Mouse (Mus musculus): ENCODE measurements around the gene Fam170b. TPM values are rescaled to one million over a fixed set of nuclear protein-coding genes. Genes with fewer than 3 reads are reported as not detected.

Fam170b gene
- polyA plus RNA-seq, 1 experiment from 2014 or later, result not detected

DNA sequence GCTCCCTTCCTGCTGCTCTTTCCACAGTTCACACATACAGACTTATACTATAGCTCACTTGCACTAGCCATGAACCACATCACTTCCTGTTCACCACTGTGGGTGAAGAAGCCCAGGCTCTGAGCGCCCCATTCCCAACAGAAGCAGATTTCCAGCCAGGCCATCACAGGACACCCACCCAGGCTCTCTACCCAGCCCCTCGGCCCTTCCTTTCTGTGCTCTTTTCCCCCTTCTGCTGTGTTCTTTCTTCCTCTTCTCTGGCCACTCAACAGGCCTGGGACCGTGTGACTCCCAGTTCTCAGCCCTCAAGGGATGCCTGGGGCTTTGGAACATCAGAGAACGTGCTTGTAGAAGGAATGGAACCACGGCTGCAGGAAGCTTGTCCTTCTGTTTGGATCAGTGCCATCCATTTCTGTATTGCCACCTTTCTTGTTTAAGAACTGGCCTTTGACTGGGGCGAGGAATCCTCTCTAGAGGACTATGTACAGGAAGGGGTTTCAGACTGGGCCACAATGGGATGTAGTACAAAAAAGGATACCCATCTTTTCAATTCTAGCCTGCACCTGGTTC, 25.3 kb downstream of the Fam170b start:
- Histone ChIP-seq H3K27me3 (replicated peaks; ENCODE audit: control insufficient read depth, insufficient read depth, low read length) (peaks cover 4% of the 10 kb centered on the region; the same call in 1 of the 2 replicates), H3K4me2 (replicated peaks; ENCODE audit: low read depth) (no peak overlapping the region), H3K27ac (ENCODE audit: low read depth, low read length) (no peak overlapping the region), H3K9ac (ENCODE audit: low read depth, low read length) (no peak overlapping the region), H3K4me3 (ENCODE audit: low read depth, low read length) (no peak overlapping the region), H3K4me1 (replicated peaks; ENCODE audit: control insufficient read depth, insufficient read depth, low read length) (no peaks in the 10 kb centered on the region), H3K9me3 (ENCODE audit: control insufficient read depth) (no peaks in the 10 kb centered on the region), H3K36me3 (ENCODE audit: control insufficient read depth, insufficient read depth) (no peaks in the 10 kb centered on the region)
- no peak for TF ChIP-seq CTCF (IDR thresholded peaks at IDR 0.05; ENCODE audit: low read depth)
- 66% methylated on average over 6 of the region's 6 CpGs for WGBS
- ATAC-seq, result no peak

- Histone ChIP-seq H3K36me3 (ENCODE audit: control insufficient read depth, insufficient read depth) (no peaks in the 10 kb centered on the region), H3K4me1 (replicated peaks; ENCODE audit: control insufficient read depth, insufficient read depth, low read length) (no peaks in the 10 kb centered on the region), H3K27ac (ENCODE audit: low read depth, low read length) (no peak overlapping the region), H3K4me2 (replicated peaks; ENCODE audit: low read depth) (no peak overlapping the region), H3K9me3 (ENCODE audit: control insufficient read depth) (no peaks in the 10 kb centered on the region), H3K4me3 (ENCODE audit: low read depth, low read length) (no peak overlapping the region), H3K27me3 (replicated peaks; ENCODE audit: control insufficient read depth, insufficient read depth, low read length) (peaks cover 4% of the 10 kb centered on the region; the same call in 1 of the 2 replicates), H3K9ac (ENCODE audit: low read depth, low read length) (no peak overlapping the region)
- no peak for TF ChIP-seq CTCF (IDR thresholded peaks at IDR 0.05; ENCODE audit: low read depth)
- WGBS, result 60% methylated on average over 11 of the region's 11 CpGs
- ATAC-seq, result no peak
These were observed 26.2 kb downstream of the Fam170b start for GRCm38 (mm10) chr14:32859831-32860569.

DNA sequence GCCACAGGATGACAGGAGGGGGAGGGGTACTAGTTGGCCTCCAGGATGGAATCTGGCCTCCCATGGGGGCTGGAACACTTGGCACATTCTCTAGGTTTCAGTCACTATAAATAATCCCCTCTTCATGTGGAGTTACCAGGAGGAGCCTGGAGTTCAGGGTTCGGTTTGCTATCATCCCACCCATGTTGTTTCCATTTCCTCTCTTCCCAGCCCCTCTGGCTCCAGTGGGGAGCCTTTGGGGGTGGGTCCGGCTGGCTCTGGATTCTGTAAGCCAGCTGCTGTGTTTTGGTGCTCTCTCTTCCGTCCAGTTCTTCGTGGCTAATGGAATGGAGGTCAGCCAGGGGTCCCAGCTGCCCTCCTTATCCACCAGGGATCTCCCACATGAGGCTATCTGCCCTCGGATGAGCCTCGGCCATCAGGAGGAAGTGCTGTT, 27.4 kb downstream of the Fam170b start:
- H3K9ac ChIP-seq (ENCODE audit: low read depth, low read length), result no peak overlapping the region
- WGBS, result 47% methylated on average over 6 of the region's 6 CpGs
- H3K4me3 ChIP-seq (ENCODE audit: low read depth, low read length), result no peak overlapping the region
- H3K9me3 ChIP-seq (ENCODE audit: control insufficient read depth), result no peaks in the 10 kb centered on the region
- peak; percentile 23; the same call in 1 of the 2 replicates for ATAC-seq
- H3K4me2 ChIP-seq (replicated peaks; ENCODE audit: low read depth), result no peak overlapping the region
- TF ChIP-seq CTCF (IDR thresholded peaks at IDR 0.05; ENCODE audit: low read depth), result no peak
- no peaks in the 10 kb centered on the region for H3K36me3 ChIP-seq (ENCODE audit: control insufficient read depth, insufficient read depth)
- peaks cover 4% of the 10 kb centered on the region; the same call in 1 of the 2 replicates for H3K27me3 ChIP-seq (replicated peaks; ENCODE audit: control insufficient read depth, insufficient read depth, low read length)
- H3K27ac ChIP-seq (ENCODE audit: low read depth, low read length), result no peak overlapping the region
- H3K4me1 ChIP-seq (replicated peaks; ENCODE audit: control insufficient read depth, insufficient read depth, low read length), result no peaks in the 10 kb centered on the region

DNA sequence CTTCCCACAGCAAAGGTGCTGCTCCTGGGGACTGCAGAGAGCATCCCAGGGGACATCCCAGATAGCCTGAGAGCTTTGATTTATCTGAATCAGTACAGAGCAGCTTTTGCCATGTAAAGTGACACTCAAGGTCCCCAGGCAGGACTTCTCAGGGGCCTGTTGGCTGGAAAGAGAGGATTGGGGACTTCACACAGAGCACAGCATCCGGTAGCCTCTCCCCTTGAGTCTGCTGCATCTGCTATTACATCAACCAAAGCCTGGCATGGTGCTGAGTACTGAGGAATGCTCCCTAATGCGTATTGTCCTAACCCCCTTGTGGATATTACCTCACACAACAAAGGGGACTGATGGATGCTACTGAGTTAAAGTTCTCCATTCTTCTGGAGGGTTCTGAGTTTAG, 27.9 kb downstream of the Fam170b start:
- H3K27me3 ChIP-seq (replicated peaks; ENCODE audit: control insufficient read depth, insufficient read depth, low read length), result peaks cover 2% of the 10 kb centered on the region; the same call in 1 of the 2 replicates
- H3K27ac ChIP-seq (ENCODE audit: low read depth, low read length), result no peak overlapping the region

DNA sequence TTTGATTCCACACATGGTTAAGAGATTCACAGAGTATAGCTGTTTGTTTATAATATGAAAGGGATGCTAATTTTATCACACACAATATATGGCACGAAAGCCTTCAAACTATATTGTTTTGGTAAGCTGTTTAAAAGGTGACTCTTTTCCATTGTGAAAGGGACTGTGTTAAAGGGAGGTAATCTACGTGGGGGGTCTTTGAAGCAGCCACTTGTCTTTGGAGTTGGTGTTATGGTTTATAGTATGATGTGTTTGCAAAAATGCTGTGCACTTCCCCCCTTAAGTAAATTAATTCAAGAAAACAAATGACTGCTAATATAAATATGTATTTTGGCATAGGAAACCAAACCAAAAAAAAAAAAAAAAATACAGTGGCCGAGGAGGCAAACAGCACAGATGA, 31.6 kb downstream of the Fam170b start:
- no peak overlapping the region for H3K4me3 ChIP-seq (ENCODE audit: low read depth, low read length)
- TF ChIP-seq CTCF (IDR thresholded peaks at IDR 0.05; ENCODE audit: low read depth), result no peak
- no peaks in the 10 kb centered on the region for H3K27me3 ChIP-seq (replicated peaks; ENCODE audit: control insufficient read depth, insufficient read depth, low read length)
- H3K27ac ChIP-seq (ENCODE audit: low read depth, low read length), result no peak overlapping the region
- H3K9ac ChIP-seq (ENCODE audit: low read depth, low read length), result no peak overlapping the region
- no peaks in the 10 kb centered on the region for H3K9me3 ChIP-seq (ENCODE audit: control insufficient read depth)
- no peaks in the 10 kb centered on the region for H3K36me3 ChIP-seq (ENCODE audit: control insufficient read depth, insufficient read depth)
- no peak overlapping the region for H3K4me2 ChIP-seq (replicated peaks; ENCODE audit: low read depth)
- no peak for ATAC-seq
- WGBS, result 66% methylated on average over 3 of the region's 3 CpGs
- H3K4me1 ChIP-seq (replicated peaks; ENCODE audit: control insufficient read depth, insufficient read depth, low read length), result no peaks in the 10 kb centered on the region

More for the DNA sequence above, 27.9 kb downstream of the Fam170b start:
- Histone ChIP-seq H3K4me3 (ENCODE audit: low read depth, low read length) (no peak overlapping the region), H3K9me3 (ENCODE audit: control insufficient read depth) (no peaks in the 10 kb centered on the region), H3K4me2 (replicated peaks; ENCODE audit: low read depth) (no peak overlapping the region), H3K36me3 (ENCODE audit: control insufficient read depth, insufficient read depth) (no peaks in the 10 kb centered on the region), H3K4me1 (replicated peaks; ENCODE audit: control insufficient read depth, insufficient read depth, low read length) (no peaks in the 10 kb centered on the region), H3K9ac (ENCODE audit: low read depth, low read length) (no peak overlapping the region)
- TF ChIP-seq CTCF (IDR thresholded peaks at IDR 0.05; ENCODE audit: low read depth), result 0 out of 2 replicates have a peak, but pooled peaks have one; percentile 5
- WGBS, result 50% methylated on average over 2 of the region's 2 CpGs
- ATAC-seq, result no peak

- H3K9ac ChIP-seq (ENCODE audit: low read depth, low read length), result no peak overlapping the region
- H3K4me1 ChIP-seq (replicated peaks; ENCODE audit: control insufficient read depth, insufficient read depth, low read length), result no peaks in the 10 kb centered on the region
- H3K4me2 ChIP-seq (replicated peaks; ENCODE audit: low read depth), result no peak overlapping the region
- H3K4me3 ChIP-seq (ENCODE audit: low read depth, low read length), result no peak overlapping the region
- no peaks in the 10 kb centered on the region for H3K27me3 ChIP-seq (replicated peaks; ENCODE audit: control insufficient read depth, insufficient read depth, low read length)
- H3K36me3 ChIP-seq (ENCODE audit: control insufficient read depth, insufficient read depth), result no peaks in the 10 kb centered on the region
- 71% methylated on average over 5 of the region's 5 CpGs for WGBS
- no peak for TF ChIP-seq CTCF (IDR thresholded peaks at IDR 0.05; ENCODE audit: low read depth)
- no peak overlapping the region for H3K27ac ChIP-seq (ENCODE audit: low read depth, low read length)
- no peaks in the 10 kb centered on the region for H3K9me3 ChIP-seq (ENCODE audit: control insufficient read depth)
- no peak for ATAC-seq
These were observed 38.2 kb downstream of the Fam170b start for GRCm38 (mm10) chr14:32871963-32872362.

Measured in intestine, postnatal 0 days (tissue).